Mouse (Mus musculus): ENCODE measurements around the gene B9d1.

The B9d1 gene

DNA sequence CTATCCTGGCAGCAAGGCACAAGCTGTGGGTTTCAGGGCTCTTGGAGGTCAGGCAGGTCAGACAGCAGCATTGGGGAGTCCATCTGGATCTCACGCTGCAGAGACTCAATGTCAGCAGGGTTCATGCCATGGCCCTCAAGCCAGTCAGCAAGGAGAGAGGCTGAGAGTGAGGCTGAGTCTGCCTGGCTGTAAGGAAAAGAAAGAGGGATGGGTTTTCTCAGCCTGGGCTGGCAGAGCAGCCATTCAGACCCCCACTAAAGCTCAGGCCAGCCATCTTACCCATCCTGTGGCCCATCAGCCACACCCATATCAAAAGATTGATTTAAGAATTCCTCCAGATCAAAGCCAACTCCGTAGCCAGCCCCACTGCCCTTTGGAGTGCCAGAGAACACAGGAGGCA is 15.9 kb upstream of the B9d1 start:
- no peak for DNase-seq (ENCODE audit: low spot score in 2 of 2)

DNA sequence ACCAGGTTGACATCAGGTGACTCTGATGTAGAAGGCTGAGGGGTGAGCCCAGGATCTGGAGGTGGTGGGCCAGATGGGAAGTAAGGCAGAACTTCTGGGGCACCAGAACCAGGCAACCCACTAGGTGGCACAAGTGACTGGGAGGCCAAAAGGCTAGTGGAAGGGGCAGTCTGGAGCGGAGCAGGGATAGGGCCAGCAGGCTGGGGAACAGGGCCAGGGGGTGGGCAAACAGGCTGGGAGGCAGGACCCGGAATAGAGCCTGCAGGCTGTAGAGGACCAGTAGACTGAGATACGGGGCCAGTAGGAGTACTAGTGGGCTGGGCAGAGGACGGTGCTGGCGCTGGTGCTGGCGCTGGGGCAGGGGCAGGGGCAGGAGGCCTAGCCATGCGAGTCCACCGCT is 15.1 kb upstream of the B9d1 start:
- no peak for DNase-seq (ENCODE audit: low spot score in 2 of 2)

DNA sequence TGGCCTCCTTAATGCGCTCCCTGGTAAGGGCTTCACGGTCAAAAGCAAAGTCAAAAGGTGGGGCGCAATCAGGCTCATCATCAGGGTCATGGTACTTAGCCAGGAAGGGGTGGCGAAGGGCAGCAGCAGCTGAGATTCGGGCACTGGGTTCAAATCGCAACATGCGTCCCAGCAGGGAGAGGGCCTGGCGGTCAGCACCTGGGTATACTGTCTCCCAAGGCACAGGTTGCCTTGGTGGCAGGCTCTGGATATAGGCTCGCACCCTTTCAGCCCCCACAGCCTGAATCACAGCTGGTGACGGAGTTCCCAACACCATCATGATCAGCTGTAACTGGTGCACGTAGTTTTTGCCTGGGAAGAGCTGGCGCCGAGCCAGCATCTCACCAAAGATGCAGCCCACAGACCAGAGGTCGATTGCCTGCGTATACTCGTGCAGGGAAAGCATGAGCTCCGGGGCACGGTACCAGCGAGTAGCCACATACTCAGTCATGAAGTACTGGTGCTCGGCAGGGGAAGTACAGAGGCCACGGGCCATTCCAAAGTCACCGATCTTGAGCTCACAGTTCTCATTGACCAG is 13.9 kb upstream of the B9d1 start:
- DNase-seq (ENCODE audit: low spot score in 2 of 2): no peak

DNA sequence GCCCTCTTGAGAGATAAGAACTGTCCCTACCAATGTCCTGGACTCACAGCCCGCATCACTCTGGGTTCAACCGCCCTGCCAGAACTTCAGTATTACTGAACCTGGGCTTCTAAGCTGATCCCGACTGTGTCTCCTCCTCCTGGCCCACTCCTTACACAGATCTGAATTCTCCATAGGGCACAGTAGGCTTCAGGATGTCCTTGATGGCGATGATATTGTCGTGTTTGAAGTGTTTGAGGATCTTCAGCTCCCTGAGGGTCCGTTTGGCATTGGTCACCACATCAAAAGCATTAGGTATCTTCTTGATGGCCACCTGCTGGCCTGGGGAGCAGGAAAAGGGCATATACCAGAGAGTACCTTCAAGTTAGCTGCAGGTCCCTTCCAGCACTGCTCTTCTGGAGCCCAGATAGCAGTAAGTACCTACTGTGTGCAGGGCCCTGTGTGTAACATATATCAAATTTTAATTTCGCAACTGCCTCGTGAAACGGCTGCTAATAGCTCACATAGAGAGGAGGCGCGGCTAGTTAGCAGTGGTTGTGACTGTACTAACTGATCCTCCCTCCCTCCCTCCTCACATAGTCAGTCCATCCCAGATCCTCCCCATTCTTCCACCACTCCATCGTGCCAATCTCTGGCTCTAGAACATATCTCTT is 12.1 kb upstream of the B9d1 start:
- no peak for DNase-seq (ENCODE audit: low spot score in 2 of 2)

DNA sequence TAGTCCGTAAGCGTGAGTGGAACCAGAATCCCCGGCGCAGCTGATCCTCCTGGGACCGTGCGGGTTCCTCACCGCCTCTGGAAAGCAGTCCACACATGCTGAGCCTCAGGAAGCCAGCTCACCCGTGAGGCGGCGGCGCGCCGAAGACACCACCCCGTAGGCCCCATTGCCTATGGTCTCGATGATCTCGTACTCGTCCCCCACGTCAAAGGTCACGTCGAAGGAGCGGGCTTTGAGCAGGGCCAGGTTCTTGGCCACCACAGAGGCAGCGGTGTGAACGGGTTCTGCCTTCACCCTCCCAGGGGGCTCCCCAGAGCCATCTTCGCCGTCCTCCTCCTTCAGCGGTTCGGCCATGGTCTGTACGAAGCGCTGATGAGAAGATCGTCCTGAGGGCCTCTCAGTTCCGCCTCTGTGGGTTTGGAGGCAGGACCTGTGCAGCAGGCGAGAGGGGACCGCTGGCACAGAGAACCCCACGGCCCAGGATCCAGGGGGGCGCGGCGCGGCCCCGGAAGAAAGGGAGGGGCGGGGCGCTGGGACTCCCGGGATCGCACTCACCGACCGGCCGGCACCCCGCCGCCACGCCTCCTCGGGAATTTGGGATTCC is 11.3 kb upstream of the B9d1 start:
- DNase-seq (ENCODE audit: low spot score in 2 of 2): no peak

DNA sequence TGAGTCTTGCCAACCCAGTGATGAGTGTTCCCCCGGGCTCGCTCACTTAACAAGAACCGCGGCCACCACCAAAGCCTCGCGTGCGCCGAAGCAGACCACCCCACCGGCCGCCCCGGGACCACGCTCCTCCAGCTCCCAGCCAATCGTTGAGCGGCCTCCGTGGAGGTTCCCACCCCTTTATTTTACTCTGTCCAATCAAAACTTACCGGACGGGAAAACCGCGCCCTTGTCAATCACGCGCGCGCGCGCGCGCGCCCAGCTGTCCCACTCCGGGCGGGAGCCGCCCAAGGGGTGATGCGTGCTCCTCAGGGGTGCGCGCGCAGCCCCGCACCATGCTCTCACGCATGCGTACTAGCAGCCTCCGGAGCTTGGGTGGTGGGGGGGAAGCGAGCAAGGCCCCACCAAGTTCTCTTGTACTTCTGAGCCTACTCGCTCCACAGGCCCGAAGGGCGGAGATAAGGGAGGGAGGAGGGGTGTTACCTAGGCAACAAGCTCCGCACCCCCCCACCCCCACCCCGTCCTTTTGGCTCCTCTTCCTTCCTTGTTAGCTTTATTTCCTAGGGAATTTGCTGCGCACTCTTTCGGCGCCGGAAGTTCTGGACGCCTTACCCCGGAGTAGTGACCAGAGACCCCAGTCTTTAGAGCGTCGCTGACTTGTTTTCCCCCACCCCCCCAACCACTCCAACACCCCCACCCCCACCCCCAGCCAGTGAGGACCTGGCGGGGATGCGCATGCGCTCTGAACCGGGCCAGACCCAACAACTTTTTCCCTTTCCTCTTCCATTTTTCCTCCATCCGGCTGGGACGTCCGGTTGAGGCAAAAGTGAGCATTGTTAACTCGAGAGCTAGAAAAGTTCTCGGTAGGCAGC is 10.6 kb upstream of the B9d1 start, which contains the start of gene Mapk7:
Mapk7 (minus strand) TSS at position 278 of the 869 bp plus-strand sequence.
- DNase-seq (ENCODE audit: low spot score in 2 of 2): peak; percentile 94

DNA sequence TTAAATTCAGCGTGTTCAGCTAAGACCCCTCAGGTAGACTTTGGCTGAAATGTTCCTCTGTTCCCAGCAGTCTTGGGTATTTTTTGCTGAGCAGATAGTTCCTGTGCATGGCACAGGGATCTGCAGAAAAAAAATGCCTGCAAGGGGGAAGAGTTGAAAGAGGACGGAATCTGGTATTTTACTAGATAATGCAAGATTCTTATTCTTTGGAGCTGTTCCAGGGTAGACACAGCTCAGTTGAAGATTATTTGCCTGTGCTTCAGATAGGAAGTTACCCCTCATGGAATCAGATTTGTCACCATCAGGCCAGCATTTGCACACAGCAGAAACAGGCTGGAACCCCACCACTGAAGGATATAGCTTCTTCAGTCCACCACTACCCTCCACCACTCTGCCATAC is 9.4 kb upstream of the B9d1 start:
- DNase-seq (ENCODE audit: low spot score in 2 of 2): no peak

DNA sequence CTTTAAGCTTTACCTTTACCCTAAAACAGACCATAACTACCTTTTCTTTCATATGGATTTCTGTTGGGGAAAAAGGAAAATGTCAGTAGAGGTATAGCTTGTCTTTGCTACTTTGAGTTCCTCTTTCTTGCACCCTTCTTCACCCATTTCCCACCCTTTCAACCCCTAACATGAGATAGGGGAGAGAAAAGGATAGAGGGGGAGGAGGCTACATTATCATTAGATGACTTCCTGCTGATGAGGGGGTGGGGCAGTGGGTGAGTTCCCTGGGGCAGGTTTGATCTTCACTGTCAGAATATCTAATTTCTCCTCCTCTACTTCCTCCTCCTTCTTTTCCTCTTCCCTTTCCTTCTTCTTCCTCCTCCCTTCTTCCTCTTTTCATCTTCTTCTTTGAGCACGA is 7.5 kb upstream of the B9d1 start:
- DNase-seq (ENCODE audit: low spot score in 2 of 2): no peak

DNA sequence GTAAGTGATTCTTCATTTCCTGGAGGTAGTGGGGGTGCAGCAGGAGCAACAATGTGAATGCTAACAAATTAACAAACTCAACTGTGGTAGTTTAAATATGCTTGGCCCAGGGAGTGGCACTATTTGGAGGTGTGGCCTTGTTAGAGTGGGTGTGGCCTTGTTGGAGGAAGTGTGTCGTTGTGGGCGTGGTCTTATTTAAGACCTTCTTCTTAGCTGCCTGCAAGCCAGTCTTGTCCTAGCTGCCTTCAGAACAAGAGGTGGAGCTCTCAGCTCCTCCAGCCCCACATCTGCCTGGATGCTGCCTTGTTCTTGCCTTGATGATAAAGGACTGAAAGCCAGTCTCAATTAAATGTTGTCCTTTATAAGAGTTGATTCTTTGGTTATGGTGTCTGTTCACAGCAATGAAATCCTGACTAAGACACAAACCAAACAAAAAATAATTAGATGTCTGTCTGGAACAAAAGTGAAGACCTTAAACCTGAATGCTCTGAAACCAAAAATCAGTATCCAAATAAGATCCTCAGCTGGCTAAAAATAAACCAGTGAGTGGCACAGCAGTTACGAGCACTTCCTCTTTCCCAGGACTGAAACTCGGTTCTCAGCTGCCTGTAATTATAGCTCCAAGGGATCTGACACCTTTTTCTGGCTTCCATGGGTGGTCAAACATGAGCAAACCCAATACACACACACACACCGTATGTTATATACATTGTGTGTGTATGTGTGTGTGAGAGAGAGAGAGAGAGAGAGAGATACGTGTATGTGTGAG is 6.0 kb upstream of the B9d1 start:
- DNase-seq (ENCODE audit: low spot score in 2 of 2): peak in 1 of 2 experiments; percentile 40

DNA sequence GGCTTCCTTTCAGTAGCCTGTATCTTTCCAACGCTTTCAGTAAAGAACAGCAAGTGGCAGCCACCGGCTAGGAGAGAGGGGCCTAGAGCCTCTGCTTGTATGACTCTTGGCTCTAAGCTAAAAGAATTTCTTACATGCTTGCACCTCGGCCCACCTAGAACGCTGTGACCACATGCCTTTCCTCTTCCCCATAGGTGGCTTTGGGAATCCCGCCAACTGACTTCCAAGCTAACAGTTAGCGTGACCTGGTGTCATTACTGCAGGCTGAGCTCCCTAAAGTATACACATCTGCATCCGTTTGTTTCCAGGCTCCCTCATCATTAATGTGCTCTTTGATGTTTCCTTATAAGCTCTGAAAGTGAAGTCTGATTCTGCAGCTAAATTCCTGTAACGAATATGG is 1.0 kb upstream of the B9d1 start:
- no peak for DNase-seq (ENCODE audit: low spot score in 2 of 2)

DNA sequence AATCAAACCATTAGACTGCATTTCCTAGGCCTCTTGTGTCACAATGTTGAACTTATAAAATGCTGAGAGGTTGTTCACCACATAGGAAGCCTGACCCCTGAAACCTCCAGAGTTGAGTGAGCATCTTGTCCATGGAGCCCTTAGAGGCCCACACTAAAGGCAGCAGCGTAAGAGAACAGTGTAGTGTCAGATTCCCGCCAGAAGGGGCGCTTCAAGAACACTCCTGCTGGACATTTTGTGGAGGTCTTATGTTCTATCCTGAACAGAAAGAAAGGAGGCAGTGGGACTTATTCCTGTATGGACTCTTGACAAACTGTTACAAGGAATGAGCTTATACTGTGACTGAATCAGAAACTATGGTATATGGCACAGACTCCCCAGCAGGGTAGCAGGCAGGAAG is 10.0 kb downstream of the B9d1 start:
- DNase-seq (ENCODE audit: low spot score in 2 of 2): no peak

DNA sequence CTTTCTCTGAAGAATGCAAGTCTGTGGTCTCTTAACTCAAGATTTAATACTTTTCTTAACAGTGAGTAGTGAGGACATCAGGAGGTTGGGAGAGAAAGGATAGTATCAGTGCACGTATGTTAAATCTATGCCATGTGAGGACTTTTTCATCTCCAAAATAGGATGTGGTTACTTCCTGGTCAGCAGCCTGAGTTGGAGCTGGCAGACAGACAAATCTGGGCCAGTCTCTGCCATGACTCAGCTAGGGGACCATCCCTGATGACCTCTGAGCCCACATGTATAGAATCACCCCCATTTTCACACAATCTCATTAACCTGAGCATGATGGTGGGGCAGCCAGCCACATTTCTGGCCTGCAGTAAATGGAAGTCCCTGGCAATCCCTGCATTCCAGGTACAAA is 13.0 kb downstream of the B9d1 start:
- no peak for DNase-seq (ENCODE audit: low spot score in 2 of 2)

DNA sequence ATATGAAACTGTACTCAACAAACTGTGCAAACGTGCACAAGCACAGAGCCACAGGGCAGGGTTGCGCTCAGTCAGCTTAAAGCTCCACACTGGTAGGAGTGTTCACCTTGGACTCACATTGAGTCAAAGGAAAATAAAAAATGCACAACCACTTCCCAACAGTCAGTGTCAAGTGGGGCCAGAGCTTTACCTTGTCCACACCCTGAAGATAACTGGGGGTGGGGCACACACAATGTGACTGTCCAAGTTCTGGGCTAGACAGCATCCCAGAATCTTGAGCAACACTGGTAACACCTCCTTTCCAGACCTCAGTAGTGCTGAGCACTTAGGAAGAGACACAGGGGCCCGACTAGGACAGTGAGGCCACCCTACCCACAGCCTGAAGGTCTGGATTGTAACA is 13.9 kb downstream of the B9d1 start:
- DNase-seq (ENCODE audit: low spot score in 2 of 2): no peak

DNA sequence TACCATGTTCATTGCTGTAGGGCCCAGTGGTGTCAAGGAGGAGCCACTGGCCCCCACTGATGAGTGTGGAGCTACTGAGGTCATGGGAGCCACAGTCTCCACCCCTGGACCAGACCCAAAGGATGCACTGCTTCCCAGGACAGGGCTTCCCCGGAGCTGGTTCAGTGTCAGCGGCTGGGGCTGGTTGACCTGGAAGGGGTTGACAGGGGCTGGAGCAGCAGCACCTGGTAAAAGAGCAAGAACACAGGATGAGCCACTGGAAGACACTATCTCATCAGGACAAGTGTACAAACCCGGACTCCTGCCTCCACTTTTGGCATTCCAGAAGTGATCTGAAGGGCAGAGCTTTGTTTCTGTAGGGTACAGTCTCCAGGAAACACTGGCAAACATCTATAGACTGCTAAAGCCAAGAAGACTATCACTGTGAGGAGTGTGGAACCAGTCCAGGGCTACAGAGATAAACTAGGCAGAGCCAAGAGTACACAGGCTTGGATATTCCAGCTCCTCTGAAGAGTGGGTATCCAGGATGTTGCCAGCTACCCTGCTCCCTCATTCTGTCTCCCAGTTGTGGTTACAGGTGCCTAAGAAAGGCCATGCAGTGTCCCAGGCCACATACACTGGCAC is 14.7 kb downstream of the B9d1 start:
- DNase-seq (ENCODE audit: low spot score in 2 of 2): no peak

DNA sequence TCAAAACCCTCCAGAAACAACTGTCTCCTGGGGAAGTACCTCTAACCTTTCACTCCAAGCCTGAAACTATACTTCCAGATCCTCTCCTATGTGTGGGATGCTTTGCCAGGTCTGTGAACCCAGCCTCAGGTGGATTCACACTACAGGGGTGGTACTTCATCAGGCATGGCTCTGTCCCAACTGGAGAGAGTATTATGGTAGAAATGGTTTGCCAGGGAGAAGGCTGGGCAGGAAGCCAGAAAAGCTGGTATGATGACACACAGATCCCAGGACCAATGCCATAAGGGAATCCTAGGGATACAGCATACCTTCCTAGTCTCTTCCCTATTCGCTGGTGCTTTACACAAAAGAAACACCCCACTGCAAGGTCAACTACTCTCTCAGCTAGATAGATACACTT is 21.9 kb downstream of the B9d1 start:
- DNase-seq (ENCODE audit: low spot score in 2 of 2): no peak

DNA sequence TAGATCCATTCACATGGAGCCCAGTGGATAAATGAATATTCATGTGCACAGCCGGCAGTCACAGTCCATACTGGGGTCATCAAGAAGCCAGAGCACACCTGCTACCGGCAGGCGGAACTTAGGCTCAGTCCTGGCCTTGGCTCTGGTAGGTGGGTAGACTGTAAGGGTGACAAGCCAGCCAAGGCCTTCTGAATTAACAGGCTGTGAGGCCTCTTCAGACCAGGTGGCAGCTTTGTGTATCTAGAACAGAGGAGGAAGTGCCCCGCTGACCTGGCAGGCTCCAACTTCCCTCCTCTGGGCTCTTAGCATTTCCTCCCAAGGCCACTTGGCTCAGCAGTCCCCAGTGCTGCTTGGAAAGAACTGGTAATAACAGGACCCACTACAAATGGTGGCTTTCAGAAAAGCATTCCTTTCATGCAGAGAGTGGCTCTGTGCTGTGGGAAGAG is 24.3 kb downstream of the B9d1 start:
- peak; percentile 9 to 11 for DNase-seq (ENCODE audit: low spot score in 2 of 2)

DNA sequence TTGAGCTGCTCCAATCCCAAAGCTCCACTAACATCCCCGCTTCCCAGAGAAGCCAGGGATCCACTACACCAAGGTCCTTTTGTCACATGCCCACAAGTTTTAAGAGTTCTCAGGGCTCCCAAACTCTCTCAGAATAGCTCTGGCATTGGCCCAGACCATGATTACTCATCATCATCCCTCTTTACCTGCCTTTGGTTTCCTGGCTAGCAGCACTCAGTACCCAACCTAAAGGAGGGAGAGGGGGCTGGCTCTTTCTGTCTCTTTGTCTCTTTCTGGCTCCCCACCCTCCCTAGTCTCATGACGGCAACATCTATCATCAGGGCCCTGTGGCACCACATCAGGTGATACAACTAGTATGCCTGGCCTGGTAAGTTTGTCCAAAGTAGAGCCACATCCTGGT is 27.9 kb downstream of the B9d1 start:
- no peak for DNase-seq (ENCODE audit: low spot score in 2 of 2)

DNA sequence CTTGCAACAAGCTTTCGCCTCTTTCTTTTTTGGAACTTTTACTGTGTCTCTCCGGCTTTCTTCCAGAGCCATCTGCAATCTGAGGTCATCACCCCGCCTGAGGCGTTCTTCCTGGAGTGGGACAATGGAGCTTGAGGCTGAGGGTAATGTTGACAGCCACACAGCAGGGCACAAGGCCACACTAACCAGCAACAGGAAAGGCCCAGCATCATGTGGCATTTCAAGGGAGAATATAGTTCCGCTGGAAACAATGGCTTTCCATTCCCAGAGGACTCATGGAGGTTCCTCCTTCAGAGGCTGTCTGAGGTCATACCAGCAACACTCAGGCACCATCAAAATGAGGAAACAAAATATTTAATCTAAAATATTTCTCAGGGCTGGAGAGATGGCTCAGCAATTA is 28.6 kb downstream of the B9d1 start:
- DNase-seq (ENCODE audit: low spot score in 2 of 2): peak in 1 of 2 experiments; percentile 3

DNA sequence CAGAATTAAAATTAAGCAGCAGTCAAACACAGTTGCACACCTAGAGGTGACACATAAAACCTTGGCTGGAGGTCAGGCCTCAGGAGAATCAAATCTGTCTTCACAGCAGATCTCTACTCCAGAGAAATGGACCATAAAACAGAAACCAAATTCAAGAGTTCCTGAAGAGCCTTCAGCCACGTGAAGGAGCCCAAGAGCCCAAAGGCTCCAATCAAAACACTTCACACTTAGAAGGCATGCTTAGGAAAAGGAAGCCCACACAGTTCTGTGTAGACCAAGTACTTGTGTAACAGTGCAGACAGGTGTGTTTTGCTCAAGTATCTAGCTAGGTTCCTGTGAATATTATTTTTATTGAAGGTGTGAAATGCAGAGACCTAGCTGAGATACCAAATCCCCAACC is 30.6 kb downstream of the B9d1 start:
- no peak for DNase-seq (ENCODE audit: low spot score in 2 of 2)

DNA sequence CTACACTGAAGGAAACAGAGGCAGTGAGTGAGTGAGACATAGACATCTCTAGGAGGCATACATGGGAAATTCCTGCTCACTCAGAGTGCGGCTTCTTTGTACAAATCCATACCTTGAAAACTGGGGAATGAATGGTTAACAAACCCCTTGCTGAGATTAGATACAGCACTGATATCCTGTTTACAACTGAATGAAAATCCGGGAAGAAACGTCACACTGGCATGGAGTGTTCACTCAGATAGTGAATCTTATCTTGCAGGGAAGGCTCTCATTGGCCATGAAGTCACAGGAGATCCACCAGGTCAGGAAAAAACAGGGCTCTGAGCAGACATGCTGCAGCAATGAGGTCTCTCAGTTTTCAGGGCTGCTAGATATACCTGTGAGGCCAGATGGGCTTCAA is 32.0 kb downstream of the B9d1 start:
- no peak for DNase-seq (ENCODE audit: low spot score in 2 of 2)

DNA sequence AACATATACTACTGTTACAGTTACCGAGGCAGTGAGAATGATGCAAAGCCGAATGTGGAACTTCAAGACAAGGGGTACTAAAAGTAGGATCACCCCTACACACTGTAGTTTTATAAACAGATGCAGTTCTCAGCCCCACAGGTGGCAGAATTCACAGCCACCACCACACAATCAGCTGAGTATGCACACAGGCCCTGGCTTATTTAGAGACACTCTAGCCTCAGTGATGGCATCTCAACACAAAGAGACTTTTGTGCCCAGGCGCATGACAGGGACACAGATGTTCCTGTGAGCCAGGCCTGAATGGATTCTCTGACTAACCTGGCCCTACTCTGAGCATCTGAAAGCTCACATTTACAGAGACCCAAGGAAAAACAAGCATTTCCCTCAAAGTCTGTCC is 32.4 kb downstream of the B9d1 start:
- no peak for DNase-seq (ENCODE audit: low spot score in 2 of 2)

Measured in spleen, postnatal 36 days (tissue).